Mouse (Mus musculus): ENCODE data around the gene Lrrc10. TPM values are rescaled to one million over a fixed set of nuclear protein-coding genes. Genes with fewer than 3 reads are reported as not detected.
A peak's percentile ranks its signal among the peaks of the same experiment; 100 is the strongest.
"Not testable (repeated sequence)": the region's sequence is repeated elsewhere in the genome, so short reads cannot be mapped to it uniquely, and the experiment has no call there.

Gene Lrrc10
- polyA plus RNA-seq, 1 experiment: 1.1 TPM

DNA sequence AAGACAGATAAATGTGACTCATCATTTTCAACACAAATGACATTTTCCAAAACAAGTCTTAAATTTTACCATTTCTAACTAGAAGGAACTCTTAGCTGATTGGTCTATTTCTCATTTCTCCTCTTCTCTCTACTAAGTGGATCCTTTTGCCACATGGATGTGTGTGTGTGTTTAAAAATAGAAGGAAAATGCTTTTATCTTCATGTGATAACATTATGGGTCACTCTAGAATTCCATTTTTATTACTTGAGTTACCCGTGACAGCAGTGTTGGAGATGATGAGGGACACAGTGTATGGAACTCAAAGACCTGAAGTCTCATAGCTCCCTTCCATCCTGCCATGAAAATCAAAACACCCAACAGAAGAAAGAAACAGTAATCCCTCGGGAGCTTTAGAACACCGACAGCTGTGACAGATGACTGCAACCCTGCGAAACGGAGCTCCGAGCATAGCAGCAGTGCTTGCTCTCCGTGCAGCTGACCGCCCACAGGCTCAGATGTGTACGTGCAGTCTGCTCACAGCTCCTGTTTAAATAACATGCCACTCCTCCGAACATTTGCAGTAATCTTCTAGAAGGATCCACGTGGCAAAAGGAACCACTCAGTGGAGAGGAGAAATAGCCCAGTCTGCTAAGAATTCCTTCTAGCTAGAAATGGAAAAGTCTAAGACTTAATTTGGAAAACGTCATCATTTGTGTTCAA is 31.3 kb upstream of the Lrrc10 start:
- no peak overlapping the region for H3K4me3 ChIP-seq (replicated peaks; ENCODE audit: extremely low read depth, low read depth, low read length)

DNA sequence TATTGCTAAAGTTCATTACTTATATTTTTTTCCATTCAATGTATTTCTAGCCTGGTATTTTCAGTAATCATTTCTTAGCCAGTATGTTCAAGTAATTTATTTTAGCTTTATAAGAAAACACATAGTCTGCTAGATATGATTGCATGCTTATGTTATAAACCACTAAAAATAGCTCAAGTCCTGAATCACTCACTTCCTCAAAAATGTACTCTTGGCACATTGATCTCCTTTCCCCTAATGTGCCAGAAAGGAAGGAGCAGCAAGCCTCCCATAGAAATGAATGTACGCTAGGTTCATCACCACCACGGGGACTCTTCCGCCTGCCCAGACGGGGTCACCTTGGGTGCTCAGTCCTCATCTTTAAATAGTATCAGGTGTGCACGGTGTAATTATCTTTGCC is 30.6 kb upstream of the Lrrc10 start:
- Histone ChIP-seq H3K4me1 (ENCODE audit: control insufficient read depth, insufficient read depth, low read length) (0 out of 2 replicates have a peak, but pooled peaks cover 4% of the 10 kb centered on the region), H3K4me3 (replicated peaks; ENCODE audit: extremely low read depth, low read depth, low read length) (no peak overlapping the region)
- WGBS: 45% methylated on average over 5 of the region's 5 CpGs
- DNase-seq: no peak
- no peak for TF ChIP-seq CTCF (IDR thresholded peaks at IDR 0.05; ENCODE audit: insufficient read depth, low read length)
- TF ChIP-seq POLR2A (IDR thresholded peaks at IDR 0.05; ENCODE audit: borderline replicate concordance, extremely low read depth, low read depth, low read length): no peak

More for the DNA sequence above, 31.3 kb upstream of the Lrrc10 start:
- 6% methylated on average over 12 of the region's 12 CpGs for WGBS
- TF ChIP-seq POLR2A (IDR thresholded peaks at IDR 0.05; ENCODE audit: borderline replicate concordance, extremely low read depth, low read depth, low read length) (no peak), CTCF (IDR thresholded peaks at IDR 0.05; ENCODE audit: insufficient read depth, low read length) (0 out of 2 replicates have a peak, but pooled peaks have one; percentile 10)
- DNase-seq: no peak
- H3K4me1 ChIP-seq (ENCODE audit: control insufficient read depth, insufficient read depth, low read length): 0 out of 2 replicates have a peak, but pooled peaks cover 4% of the 10 kb centered on the region

DNA sequence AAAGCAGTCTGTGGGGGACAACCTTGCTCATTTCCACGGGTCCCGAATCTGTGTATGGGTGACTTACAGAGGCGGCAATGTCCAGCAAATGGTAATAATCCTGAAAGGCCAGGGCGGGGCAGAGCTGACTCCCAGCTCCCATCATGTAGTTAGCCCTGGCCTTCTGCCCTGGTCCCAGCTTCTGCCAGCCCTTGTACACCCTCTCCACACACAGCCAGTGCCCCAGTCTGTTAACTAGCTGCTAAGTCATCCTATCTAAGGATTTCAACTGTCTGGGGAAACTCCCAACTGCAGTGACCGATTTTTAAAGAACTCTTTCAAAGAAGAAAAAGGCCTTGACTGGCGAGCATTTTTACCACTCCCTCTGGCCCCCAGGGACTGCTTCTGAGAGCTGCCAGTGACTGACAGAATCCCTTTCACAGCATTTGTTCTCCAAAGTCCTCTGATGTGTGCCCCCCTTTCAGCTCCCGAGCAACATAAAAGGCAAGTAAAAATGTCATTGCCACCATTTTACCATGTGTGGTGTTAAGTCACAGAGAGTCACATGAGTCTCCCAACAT is 26.8 kb upstream of the Lrrc10 start:
- DNase-seq: no peak
- Histone ChIP-seq H3K4me3 (replicated peaks; ENCODE audit: extremely low read depth, low read depth, low read length) (no peak overlapping the region), H3K4me1 (ENCODE audit: control insufficient read depth, insufficient read depth, low read length) (0 out of 2 replicates have a peak, but pooled peaks cover 4% of the 10 kb centered on the region)
- WGBS: 68% methylated on average over 7 of the region's 7 CpGs
- TF ChIP-seq POLR2A (IDR thresholded peaks at IDR 0.05; ENCODE audit: borderline replicate concordance, extremely low read depth, low read depth, low read length): no peak
- no peak for TF ChIP-seq CTCF (IDR thresholded peaks at IDR 0.05; ENCODE audit: insufficient read depth, low read length)

- DNase-seq: no peak
- no peaks in the 10 kb centered on the region for H3K4me1 ChIP-seq (ENCODE audit: control insufficient read depth, insufficient read depth, low read length)
- no peak overlapping the region for H3K4me3 ChIP-seq (replicated peaks; ENCODE audit: extremely low read depth, low read depth, low read length)
- TF ChIP-seq POLR2A (IDR thresholded peaks at IDR 0.05; ENCODE audit: borderline replicate concordance, extremely low read depth, low read depth, low read length) (no peak), CTCF (IDR thresholded peaks at IDR 0.05; ENCODE audit: insufficient read depth, low read length) (no peak)
- 45% methylated on average over 21 of the region's 21 CpGs for WGBS
Observed at GRCm38 (mm10) chr10:117021020-117021754, 24.0 kb upstream of the Lrrc10 start.

DNA sequence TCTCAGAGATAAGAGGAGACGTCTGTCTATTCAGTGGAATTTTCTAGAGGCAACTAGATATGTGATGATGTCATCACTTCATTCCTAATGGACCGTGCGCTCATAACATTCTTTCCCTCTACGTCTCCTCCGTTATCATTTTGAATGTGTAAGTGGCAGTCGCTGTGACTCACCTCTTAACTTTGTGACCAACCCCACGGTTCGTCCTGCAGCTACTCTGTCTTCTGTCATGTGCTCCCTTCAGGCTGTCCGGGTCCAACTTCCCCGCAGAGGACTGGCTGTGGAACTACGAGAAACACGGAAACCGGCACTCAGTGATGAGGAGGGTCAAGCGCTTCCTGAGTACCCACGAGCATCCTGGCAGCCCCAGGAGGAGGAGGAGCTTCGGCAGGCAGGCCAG is 21.4 kb upstream of the Lrrc10 start:
- no peak overlapping the region for H3K4me3 ChIP-seq (replicated peaks; ENCODE audit: extremely low read depth, low read depth, low read length)
- DNase-seq: no peak
- WGBS: 20% methylated on average over 16 of the region's 16 CpGs
- TF ChIP-seq CTCF (IDR thresholded peaks at IDR 0.05; ENCODE audit: insufficient read depth, low read length) (no peak), POLR2A (IDR thresholded peaks at IDR 0.05; ENCODE audit: borderline replicate concordance, extremely low read depth, low read depth, low read length) (no peak)
- no peaks in the 10 kb centered on the region for H3K4me1 ChIP-seq (ENCODE audit: control insufficient read depth, insufficient read depth, low read length)

GRCm38 (mm10) chr10:117025776-117026175 is 19.4 kb upstream of the Lrrc10 start:
- not testable (repeated sequence) for H3K4me1 ChIP-seq (ENCODE audit: control insufficient read depth, insufficient read depth, low read length)

DNA sequence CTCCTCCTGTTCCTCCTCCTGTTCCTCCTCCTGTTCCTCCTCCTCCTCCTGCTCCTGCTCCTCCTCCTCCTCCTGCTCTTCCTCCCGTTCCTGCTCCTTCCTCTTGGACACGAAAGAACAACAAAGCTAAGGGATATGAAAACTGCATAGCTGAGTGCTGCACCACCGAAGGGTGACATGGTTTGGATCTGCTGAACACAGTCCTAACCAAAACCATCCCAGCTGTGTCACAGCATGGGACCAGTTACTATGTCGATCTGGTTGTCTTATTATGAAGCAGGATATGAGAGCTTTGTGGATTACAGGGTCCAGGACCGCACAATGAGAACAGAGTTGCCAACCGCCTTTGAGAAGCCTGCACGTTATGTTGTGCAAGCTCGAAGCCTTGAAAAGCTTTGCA is 19.0 kb upstream of the Lrrc10 start:
- H3K4me3 ChIP-seq (replicated peaks; ENCODE audit: extremely low read depth, low read depth, low read length): no peak overlapping the region
- no peaks in the 10 kb centered on the region for H3K4me1 ChIP-seq (ENCODE audit: control insufficient read depth, insufficient read depth, low read length)
- WGBS: 66% methylated on average over 8 of the region's 8 CpGs
- no peak for DNase-seq
- TF ChIP-seq CTCF (IDR thresholded peaks at IDR 0.05; ENCODE audit: insufficient read depth, low read length) (no peak), POLR2A (IDR thresholded peaks at IDR 0.05; ENCODE audit: borderline replicate concordance, extremely low read depth, low read depth, low read length) (no peak)

More at GRCm38 (mm10) chr10:117025776-117026175, 19.4 kb upstream of the Lrrc10 start:
- DNase-seq; H3K4me3 ChIP-seq (replicated peaks; ENCODE audit: extremely low read depth, low read depth, low read length): not testable (repeated sequence)

GRCm38 (mm10) chr10:117031160-117031559 is 14.0 kb upstream of the Lrrc10 start:
- no peaks in the 10 kb centered on the region for H3K4me1 ChIP-seq (ENCODE audit: control insufficient read depth, insufficient read depth, low read length)
- no peak overlapping the region for H3K4me3 ChIP-seq (replicated peaks; ENCODE audit: extremely low read depth, low read depth, low read length)
- TF ChIP-seq POLR2A (IDR thresholded peaks at IDR 0.05; ENCODE audit: borderline replicate concordance, extremely low read depth, low read depth, low read length): no peak
- 91% methylated on average over 3 of the region's 3 CpGs for WGBS
- no peak for DNase-seq

DNA sequence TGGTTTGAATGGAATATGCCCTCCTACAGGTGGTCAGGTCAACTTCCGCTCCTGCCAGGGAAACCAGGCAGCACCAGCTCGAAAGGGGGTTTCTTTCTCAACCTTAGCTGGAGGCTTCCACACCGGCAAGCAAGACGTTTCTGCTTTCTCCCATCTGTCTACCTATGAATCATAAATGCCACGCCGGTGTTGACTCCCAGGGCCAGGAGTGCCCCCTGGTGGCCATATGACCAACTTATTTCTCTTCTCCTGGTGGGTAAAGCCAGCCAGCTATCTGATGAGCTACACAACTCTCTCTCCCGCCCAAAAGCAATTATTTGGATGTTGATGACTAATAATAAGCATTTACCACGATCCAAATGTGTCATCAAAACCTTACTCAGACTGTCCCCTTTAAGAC is 11.4 kb upstream of the Lrrc10 start:
- 12% methylated on average over 8 of the region's 8 CpGs for WGBS
- DNase-seq: peak; percentile 64
- Histone ChIP-seq H3K4me3 (replicated peaks; ENCODE audit: extremely low read depth, low read depth, low read length) (no peak overlapping the region), H3K4me1 (ENCODE audit: control insufficient read depth, insufficient read depth, low read length) (no peaks in the 10 kb centered on the region)
- TF ChIP-seq CTCF (IDR thresholded peaks at IDR 0.05; ENCODE audit: insufficient read depth, low read length) (peak; percentile 79), POLR2A (IDR thresholded peaks at IDR 0.05; ENCODE audit: borderline replicate concordance, extremely low read depth, low read depth, low read length) (no peak)
